Mouse (Mus musculus) mesoderm, embryonic 11.5 days (tissue): ENCODE results near the gene Inf2.

Source experiments
- DNase-seq: peaks from one replicate; pipeline ENCODE4 v3.0.0-alpha.2; 2012; ENCODE audit warnings: low read depth, low spot score

Inf2 gene

DNA sequence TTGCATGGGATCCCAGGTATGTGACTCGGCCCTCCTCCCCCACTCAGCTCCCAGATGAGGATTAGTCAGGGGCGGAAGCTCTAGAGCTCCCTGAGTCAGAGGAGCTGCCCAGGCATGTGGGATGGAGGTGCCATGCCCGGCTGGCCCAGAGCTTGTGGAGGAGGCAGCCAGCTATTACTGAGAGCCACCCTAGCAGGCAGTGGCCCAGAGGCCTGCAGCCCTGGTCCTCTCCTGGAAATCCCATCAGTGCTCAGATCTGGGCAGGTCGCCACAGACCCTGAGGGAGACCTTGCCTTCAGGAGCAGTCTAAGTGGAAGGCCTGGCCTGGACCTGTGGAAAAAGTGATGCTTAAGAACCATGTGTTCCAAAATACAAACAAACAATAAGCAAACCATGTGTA lies 7.0 kb downstream of the Inf2 start:
- no peak for DNase-seq

DNA sequence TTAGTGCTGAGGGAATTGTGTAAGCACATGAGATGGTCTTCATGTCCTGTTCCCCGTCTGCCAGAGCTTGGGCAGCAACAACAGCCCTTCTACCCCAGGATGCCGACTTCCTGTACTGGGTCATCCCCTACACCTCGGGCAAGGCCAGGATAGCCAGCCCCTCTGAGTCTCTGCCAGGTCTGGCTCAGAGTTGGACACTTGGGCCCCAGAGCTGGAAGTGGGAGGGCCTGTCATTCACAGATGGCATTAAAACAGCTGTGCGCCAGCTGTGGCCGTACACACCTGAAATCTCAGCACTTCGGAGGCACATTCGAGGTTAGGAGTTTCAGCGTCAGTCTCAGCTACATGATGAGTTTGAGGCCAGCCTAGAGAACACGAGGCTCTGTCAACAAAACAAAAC lies 7.9 kb downstream of the Inf2 start:
- no peak for DNase-seq

DNA sequence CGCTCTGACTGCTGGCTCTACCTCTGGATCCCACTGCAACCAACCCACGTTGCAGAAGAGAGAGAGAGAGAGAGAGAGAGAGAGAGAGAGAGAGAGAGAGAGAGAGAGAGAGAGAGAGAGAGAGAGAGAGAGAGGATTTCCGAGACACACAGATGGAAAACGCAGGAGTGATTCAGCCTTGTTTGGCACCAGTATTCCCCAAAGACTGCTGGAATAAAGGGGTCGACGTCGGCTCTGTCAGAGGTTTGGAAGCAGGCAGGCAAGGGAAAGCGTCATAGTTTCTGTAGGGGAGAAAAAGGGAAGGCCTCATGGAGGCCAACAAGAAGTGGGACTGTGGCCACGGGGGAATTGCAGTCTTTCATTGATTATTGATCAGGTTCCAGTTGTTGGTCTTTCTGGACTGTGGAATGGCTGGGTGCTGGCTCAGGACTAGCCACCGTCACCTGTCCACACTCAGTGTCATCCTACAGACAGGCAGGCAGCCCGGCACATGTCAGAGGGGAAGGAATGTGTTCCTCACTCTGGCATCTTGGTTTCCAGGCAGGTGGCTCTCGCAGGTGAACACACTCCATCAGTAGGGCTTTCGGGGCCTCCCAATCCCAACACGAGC lies 8.4 kb downstream of the Inf2 start:
- no peak for DNase-seq

DNA sequence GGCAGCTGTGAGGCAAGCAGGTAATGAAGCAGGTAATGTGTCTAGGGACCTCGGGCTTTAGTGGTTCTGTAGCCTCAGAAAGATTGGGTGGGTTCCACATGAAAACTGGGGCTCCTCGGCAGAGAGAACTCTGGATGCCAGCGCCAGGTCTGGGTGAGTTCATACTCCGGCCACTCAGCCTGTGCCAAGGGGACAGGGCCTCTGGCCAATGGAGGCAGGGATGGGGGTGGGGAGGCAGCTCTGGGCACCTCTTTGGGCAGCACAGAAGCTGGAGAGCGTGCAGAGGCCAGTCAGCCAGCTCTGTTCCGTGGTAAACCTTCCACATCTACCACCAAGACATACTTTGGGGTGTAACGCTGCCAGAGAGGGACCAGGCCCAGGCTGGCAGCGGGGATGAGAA lies 9.0 kb downstream of the Inf2 start:
- DNase-seq: no peak

DNA sequence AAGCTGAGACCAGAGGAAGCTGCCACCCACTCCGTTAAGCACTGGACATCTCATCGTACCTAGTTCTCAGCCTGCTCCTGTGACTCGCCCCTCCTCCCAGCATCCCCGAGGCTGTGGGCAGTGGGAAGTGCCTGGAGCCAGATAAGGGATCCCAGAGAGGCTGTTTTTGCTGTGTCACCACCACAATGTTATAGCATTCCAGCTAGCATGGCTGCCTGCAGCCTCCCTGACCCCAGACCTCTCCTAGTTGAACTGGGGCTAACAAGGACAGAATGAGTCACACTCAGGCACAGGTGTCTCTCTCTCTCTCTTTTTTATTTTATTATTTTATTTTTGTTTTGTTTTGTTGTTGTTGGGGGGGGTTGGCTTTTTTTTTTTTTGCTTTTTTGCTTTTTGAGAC lies 10.6 kb downstream of the Inf2 start:
- no peak for DNase-seq

DNA sequence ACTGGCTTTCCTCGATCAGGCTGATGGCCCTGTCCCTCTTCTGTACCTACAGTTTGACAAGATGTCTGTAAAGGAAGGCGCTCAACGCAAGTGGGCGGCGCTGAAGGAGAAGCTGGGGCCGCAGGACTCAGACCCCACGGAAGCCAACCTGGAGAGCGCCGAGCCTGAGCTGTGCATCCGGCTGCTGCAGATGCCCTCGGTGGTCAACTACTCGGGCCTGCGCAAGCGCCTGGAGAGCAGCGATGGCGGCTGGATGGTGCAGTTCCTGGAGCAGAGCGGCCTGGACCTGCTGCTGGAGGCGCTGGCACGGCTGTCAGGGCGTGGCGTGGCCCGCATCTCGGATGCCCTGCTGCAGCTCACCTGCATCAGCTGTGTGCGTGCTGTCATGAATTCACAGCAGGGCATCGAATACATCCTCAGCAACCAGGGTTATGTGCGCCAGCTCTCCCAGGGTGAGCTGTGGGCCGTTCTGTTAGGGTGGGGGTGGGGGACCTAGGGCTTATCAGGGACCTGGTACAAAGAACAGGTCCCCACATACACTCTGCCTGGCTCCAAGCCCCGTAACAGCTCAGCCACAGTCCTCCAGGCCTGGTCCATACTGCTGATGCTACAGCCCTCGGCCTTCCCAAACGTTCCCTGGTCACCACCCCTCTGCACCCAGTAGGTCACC lies 11.5 kb downstream of the Inf2 start:
- no peak for DNase-seq

DNA sequence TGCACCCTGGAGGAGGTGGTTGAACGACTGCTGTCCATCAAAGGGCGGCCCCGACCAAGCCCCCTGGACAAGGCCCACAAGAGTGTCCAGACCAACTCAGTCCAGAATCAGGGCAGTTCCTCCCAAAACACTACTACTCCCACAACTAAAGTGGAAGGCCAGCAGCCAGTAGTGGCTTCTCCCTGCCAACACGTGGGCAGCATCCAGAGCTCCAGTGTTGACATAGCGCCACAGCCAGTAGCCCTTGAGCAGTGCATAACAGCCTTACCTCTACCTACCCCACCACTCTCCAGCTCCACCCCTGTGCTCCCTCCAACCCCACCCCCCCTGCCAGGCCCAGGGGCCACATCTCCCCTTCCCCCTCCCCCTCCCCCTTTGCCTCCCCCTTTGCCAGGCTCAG lies 15.4 kb downstream of the Inf2 start:
- no peak for DNase-seq

DNA sequence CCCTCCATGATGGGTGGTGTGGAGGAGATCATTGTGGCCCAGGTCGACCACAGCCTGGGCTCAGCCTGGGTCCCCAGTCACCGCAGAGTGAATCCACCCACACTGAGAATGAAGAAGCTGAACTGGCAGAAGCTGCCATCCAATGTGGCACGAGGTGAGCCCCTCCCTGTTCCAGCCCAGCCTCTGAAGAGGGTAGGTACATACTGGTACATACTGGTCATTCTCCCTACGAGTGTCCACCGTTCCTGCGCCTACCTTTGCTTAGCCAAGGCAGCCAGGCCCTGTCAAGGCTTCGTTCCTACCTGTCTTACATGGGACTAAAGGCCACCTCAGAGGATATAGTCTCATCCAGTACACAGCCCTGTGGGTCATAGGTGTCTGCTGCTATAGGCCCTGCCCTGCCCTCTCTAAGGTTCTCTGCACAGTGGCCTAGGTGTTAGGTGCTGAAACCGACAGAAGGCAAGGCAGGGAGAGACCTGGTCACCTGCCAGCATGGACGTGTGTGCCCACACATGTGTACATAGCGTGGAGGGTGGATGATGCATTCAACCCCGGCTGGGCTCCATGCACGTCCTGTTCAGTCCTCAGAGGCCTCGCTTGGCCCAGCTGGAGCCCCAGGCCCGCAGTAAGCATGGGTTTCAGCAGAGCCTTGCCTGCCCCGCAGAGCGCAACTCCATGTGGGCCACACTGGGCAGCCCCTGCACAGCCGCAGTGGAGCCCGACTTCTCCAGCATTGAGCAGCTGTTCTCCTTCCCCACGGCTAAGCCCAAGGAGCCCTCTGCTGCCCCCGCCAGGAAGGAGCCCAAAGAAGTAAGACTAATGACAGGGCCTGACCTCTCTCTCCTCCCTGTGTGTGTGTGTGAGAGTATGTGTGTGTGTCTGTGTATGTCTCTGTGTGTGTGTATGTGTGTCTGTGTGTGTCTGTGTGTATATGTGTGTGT lies 16.4 kb downstream of the Inf2 start:
- peak; percentile 61 for DNase-seq

DNA sequence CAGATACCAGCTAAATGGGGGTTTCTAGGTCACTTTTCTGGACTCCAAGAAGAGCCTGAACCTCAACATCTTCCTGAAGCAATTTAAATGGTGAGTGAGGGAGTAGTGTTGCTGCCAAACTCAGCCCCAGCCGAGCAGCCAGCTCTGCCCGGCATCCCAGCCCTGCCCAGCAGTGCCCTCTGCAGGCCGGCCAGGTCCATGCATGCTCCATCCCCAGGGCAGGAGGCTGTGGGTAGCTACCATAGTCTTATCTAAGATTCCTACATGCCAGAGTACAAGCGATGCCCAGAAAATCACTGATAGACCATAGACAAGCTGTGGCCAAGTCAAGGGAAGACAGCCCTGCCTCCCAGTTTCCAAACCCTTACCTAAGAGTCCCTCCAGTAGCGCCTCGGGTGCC lies 17.2 kb downstream of the Inf2 start:
- peak; percentile 71 for DNase-seq

DNA sequence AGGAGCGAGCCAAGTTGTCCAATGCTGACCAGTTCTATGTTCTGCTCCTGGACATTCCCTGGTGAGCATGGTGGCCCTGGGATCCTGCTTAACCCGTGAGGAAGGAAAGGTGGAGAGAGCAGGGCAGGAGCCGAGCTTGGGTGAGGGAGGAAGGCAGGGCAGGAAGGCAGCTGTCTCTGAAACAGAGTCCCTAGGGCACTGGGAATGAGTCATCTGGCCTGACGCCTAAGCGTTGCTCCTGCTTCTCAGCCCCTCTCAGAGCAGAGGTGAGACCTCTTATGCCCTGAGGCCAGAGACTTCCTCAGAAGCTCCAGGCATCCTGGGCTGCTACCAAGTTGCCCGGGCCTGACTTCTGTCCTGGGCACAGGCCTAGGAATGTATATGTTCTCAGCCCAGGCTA lies 18.4 kb downstream of the Inf2 start:
- no peak for DNase-seq

DNA sequence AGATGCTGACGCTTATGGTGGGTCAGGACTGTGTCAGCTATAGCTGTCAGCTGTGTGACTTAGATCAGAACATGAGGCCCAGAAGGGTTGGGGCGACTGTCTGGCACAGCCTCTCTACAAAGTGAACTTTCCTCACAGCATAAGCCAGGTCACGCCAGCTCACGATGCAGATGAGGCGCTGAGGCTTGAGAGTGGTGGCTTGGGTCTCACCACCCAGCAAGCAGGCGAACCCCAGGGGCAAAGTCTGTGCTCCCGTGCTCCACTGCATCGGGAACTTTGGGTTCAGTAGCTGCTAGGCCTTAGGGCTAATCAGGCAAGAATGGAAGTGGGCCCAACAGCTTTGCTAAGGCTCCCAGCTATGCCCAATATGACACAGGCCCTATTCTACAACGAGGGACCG lies 20.4 kb downstream of the Inf2 start:
- no peak for DNase-seq

DNA sequence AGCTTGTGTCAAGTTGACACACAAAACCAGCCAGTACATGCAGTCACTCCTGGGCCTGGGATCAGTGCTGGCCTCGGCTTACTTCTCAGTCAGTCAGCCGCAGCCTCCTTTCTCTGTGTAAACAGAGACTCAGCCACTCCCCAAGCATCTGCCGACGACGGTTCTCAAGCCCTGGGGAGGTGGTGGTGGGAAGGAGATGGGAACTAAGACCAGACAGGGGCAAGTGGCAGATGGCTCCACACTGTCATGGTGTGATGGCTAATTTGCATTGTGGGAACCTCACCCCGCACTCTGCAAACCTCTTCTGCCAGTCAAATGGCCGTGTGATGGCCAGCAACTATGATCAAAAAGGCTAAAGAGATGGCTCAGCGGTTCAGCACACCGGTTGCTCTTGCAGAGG lies 28.1 kb downstream of the Inf2 start:
- no peak for DNase-seq

DNA sequence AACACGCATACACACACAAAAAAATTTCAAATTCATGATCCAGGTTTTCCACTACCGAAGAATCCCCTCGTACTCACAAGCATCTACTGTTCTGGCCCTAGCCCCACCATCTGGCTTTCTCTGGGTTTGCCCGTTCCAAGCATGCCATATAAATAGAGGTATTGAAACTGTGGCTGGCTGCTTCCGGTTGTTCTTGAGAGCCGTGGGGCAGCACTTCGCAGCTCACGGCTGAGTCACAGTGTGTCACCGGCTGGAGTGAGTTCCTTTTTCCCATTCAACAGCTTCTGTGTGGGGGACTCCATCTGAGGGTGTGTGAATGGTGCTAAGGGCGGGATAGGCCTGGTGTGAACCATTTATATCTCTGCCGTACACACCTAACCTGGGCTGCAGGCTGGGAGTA lies 28.6 kb downstream of the Inf2 start:
- DNase-seq: no peak

DNA sequence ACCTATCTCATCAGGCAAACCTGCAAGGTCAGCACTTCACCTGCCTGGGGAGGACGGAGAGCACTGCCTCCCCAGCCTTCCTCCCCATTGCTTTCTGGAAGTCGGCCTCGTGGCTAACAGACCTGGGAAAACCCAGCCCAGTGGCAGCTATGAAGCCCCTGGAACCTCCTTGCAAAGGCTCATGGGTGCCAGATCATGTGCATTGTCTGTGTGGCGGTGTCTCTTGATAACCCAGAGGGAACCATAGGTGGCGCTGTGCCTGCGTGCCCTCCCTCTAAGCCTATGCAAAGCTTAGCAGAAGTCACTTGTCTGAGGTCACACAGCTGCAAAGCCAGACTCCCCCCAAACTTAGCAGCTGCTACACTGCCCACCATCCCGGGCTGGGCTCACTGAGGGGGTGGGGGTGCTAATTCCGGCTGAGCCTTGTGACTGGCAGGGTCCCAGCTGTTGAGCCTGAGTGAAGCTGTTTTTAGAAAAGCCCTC lies 29.4 kb downstream of the Inf2 start:
- peak; percentile 82 for DNase-seq

DNA sequence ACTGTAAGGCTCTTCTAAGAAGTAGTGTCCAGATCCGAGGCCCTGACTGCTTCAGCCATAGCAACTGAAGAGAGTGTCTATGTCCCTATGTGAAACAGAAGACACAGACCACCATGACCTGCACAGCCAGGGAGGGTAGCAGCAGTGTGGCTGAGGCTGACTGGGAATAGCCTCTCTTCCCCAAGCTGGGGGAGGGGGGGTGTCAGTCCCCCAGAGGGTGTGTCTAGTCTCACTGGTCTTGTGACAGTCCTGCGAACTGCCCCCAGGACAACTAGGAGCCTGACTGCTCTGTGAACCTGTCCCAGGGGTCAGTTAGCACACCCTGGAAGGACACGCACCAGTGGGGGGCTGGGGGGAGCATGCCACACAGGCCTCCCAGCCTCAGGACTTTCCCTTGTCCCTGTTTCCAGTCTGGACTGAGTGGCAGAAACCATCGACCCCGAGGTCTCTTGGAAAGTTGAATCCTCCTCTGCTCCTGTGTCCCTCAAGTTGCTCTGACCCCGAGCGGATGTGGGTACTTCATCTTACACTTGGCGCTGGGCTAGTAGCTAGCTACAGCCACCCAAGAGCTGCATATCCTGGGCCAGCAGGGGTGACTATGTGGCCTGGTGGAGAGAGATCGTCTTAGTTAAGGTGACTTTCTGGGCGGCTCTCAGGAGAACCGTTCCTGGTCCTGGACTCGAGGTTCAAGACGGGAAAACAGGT lies 30.5 kb downstream of the Inf2 start:
- no peak for DNase-seq

DNA sequence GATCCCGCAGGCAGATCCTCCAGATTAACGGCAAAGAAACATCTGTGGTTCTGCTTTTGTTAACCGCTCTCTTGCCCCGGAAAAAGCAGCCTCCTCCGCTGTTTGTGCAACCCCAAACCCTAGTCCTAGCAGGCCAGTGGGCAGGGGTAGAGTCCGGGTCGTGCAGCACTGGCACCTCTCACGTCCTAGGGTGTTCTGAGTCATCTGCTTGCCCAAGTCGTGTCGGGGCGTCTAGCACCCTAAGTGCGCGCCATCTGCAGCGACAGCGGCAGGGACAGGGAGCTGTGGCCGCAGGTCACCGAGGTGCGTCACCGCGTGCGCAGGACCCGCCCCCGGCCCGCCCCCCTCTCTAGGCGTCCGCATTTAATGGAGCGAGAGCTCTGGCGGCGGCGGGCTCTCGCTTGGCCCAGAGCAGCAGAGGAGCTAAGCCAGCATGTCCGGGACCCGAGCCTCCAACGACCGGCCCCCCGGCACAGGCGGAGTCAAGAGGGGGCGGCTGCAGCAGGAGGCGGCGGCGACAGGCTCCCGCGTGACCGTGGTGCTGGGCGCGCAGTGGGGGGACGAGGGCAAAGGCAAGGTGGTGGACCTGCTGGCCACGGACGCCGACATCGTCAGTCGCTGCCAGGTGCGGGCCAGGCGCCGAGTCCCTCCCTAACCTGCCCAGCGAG lies 31.2 kb downstream of the Inf2 start, which contains the start of gene Adssl1:
TSS of gene Adssl1 (plus strand) at position 360 of the 668 bp plus-strand sequence.
- DNase-seq: peak; percentile 66

DNA sequence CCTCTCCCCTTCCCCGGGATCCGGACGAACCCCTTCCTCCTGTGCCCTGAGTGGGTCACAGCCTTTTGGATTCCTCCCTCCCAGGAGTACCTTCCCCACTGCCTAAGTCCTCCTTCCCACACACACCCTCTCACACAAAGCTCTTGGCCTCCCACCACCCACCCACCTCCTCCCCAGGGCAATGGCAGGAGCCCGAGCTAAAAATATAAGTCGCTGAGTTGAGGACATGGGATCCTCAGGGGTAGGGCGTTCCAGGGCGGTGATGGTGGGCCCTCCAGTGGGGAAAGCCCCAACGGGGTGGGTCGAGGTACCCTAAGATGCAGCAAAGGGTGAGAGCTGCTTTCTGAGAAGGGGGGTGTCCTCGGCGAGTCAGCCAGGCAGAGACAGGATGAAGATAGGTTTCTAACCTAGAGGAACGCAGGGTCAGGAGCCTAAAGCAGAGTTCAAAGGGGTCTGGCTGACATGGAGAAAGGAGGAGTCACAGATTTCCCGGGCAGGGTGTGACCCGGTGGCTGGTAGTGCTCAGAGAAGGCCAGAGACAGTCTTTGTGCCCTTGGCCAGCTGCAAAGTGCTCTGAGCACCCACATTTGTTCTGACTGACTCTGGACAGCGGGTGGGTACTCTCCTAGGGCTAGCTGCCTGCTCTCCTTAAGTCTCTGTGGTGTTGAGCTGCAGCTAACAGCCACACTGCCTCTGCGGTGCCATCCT lies 31.9 kb downstream of the Inf2 start:
- no peak for DNase-seq

DNA sequence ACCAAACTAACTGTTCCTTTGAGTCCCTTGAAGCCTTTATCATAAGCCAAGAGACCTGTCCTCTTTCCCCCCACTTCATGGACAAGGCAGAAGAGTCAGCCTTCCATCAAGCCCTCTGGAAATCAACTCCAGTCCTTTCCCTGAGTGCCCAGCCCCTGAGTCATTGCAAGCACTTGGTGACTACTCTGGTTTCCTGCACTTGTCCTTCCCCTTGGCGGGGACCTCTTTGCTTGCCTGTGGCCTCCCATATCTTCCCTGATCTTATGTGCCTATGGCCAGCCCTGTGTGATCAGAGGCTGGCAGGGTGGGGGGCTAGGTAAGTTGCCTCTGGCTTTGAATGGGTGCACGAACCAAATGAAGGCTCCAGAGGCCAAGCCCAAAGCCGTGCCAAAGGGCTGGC lies 33.3 kb downstream of the Inf2 start:
- no peak for DNase-seq

DNA sequence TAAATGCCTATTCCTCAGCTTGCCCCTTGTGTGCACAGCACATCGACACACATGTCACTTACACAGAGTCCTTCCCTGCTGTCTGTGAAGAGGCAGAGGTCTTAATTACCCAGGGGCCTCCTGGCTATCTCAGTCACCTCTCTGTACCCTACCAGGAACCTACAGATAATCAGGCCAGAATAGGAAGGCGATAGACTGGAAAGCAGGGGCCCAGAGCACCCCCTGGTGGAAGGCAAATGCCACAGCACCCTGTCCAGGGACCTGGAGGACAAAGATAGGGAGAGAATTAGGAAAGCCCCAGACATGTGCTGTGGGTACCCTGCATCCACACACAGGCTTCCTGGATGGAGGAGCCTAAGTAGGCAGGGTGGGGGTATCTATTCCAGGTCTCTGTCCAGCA lies 35.2 kb downstream of the Inf2 start:
- DNase-seq: peak; percentile 66

DNA sequence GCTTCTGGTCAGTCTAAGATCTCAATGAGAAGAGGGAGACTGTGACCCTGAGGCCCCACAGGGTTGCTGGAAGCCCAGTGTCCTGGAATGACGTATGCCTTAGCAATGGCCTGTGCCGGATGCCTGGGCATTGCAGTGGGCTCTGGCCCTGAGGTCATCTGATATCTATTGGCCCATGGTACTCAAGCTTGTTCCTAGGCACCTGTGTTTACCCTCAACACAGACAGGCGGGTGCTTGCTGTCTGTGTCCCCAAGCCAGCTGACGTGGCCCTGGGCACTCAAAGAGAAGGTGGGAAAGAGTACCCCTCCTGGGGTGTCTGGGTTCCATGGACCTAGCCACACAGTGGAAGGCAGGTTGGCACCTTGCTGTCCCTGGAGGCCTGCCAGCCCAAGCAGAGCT lies 37.1 kb downstream of the Inf2 start:
- no peak for DNase-seq

DNA sequence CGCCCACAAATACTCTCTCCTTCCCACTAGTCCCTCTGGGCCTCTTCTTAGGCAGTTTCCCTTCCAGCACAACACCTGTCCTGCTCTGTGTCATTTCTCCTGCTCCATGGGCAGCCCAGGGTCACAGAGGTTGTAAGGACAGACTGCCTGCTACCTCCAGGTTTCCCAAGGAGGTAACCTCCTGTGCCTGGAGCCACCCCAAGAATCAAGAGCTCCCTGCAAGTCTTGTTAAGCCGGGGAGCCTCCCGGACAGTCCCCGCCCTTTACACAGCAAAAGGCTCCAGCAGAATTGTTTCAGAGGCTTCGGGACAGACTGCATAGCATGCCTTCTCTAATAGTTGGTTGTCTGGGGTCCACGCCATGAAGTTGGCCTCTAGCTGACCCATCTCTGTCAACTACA lies 37.9 kb downstream of the Inf2 start:
- DNase-seq: no peak
